Mouse (Mus musculus) ES-E14 (cell line): Measurements from ENCODE around the gene Aes. TPM values are rescaled to one million over a fixed set of nuclear protein-coding genes. Genes with fewer than 3 reads are reported as not detected.

Experiments used
- DNase-seq: peaks from one replicate; pipeline ENCODE4 v3.0.0-alpha.2; 2013; ENCODE audit warnings: low read depth, low spot score
- H3K27ac ChIP-seq: 2 replicates; pipeline ENCODE4 v1.5.1; 2012; ENCODE audit warnings: low read depth, mild to moderate bottlenecking, low read length, moderate library complexity, mixed read lengths; ENCODE audit not compliant: poor library complexity, insufficient read depth, severe bottlenecking
- H3K36me3 ChIP-seq: 2 replicates; pipeline ENCODE4 v1.6.1; 2012; ENCODE audit warnings: mild to moderate bottlenecking, low read length, moderate library complexity, mixed read lengths; ENCODE audit not compliant: control insufficient read depth, poor library complexity, insufficient read depth, severe bottlenecking
- H3K4me1 ChIP-seq, 2 experiments: fragments of 150-350 bp in 1 of 2; sonication (generic) in 1 of 2; 2 replicates each; pipeline ENCODE4 v1.6.1; 2012; ENCODE audit warnings: low read length in 2 of 2, mild to moderate bottlenecking in 1 of 2, mixed read lengths in 1 of 2; ENCODE audit not compliant: control insufficient read depth in 2 of 2, insufficient read depth in 2 of 2, poor library complexity in 1 of 2
- H3K4me3 ChIP-seq, 2 experiments: fragments of 150-350 bp in 1 of 2; sonication (generic) in 1 of 2; 2 replicates each; pipeline ENCODE4 v1.5.1; 2012; ENCODE audit warnings: low read length in 2 of 2, low read depth in 1 of 2, mild to moderate bottlenecking in 1 of 2, mixed read lengths in 1 of 2; ENCODE audit not compliant: insufficient read depth in 1 of 2, poor library complexity in 1 of 2, severe bottlenecking in 1 of 2
- H3K9ac ChIP-seq: 2 replicates; pipeline ENCODE4 v1.6.1; 2012; ENCODE audit warnings: low read depth, mild to moderate bottlenecking, low read length, mixed read lengths; ENCODE audit not compliant: poor library complexity, insufficient read depth, severe bottlenecking
- H3K9me3 ChIP-seq: fragments of 150-350 bp; sonication (generic); 2 replicates; pipeline ENCODE4 v1.6.1; 2012; ENCODE audit warnings: low read depth, mild to moderate bottlenecking, low read length; ENCODE audit not compliant: control insufficient read depth, insufficient read depth
- CHD2 ChIP-seq: IDR thresholded peaks from 2 replicates; pipeline ENCODE4 v1.6.1; 2014; ENCODE audit warnings: mild to moderate bottlenecking, low read depth, low read length, inconsistent platforms
- HCFC1 ChIP-seq: IDR thresholded peaks from 2 replicates; pipeline ENCODE4 v1.6.1; 2012; ENCODE audit warnings: low read length, inconsistent platforms, borderline replicate concordance; ENCODE audit not compliant: insufficient read depth
- MAFK ChIP-seq: IDR thresholded peaks from 2 replicates; pipeline ENCODE4 v1.6.1; 2014; ENCODE audit warnings: mild to moderate bottlenecking, low read depth, low read length, inconsistent platforms; ENCODE audit not compliant: insufficient read depth
- ZC3H11A ChIP-seq: IDR thresholded peaks from 2 replicates; pipeline ENCODE4 v1.6.1; 2012; ENCODE audit warnings: low read depth, mild to moderate bottlenecking, inconsistent platforms, low read length, borderline replicate concordance
- ZNF384 ChIP-seq: IDR thresholded peaks from 2 replicates; pipeline ENCODE4 v1.6.1; 2012; ENCODE audit warnings: low read depth, low read length, inconsistent platforms
- in situ Hi-C, 2 experiments: fragments of 600-800 bp; cut with MboI; formaldehyde crosslinking; loops; one replicate each; pipeline ENCODE4 v1.15.1; 2025; ENCODE audit warnings: low sequenced_read_pairs in 2 of 2, inconsistent platforms in 1 of 2; ENCODE audit not compliant: unreplicated experiment in 2 of 2
- total RNA-seq: library from RNA; depleted of rRNA; stranded (reverse); fragments of 300-350 nt; gene quantifications from 2 replicates; pipeline ENCODE4 v1.2.3, GENCODE M21; 2012

The Aes gene
- total RNA-seq, 1 experiment: 145 TPM

DNA sequence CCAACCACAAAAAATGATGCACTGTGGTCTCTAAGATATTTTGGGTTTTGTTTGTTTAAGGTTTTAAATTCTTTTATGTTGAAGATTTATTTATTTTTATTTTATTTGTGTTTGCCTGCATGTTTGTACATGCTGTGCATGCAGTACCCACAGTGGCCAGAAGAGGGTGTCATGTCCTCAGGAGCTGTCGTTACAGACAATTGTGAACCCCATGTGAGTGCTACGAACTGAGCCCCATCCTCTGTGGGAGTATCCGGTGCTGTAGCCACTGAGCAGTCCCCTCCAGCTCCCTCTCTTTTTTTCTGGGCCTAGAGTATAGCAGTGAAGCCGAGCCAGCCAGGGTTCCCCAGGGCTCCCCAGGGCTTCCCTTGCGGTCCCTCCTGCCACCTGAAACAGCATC lies 6.1 kb upstream of the Aes start:
- Histone ChIP-seq H3K36me3 (no peaks in the 10 kb centered on the region), H3K4me3 (no peak overlapping the region), H3K9me3 (no peaks in the 10 kb centered on the region), H3K9ac (no peak overlapping the region), H3K27ac (no peak overlapping the region; the same call in 1 of the 2 replicates), H3K4me1 (peaks cover 3 to 9% of the 10 kb centered on the region in 2 experiments; a peak in 2 of 4 replicates)
- in situ Hi-C loops: no loop called here
- TF ChIP-seq HCFC1: no peak
- TF ChIP-seq ZNF384: no peak
- TF ChIP-seq MAFK: no peak
- TF ChIP-seq ZC3H11A: peak; percentile 5; the same call in 1 of the 2 replicates
- no peak for TF ChIP-seq CHD2
- no peak for DNase-seq

DNA sequence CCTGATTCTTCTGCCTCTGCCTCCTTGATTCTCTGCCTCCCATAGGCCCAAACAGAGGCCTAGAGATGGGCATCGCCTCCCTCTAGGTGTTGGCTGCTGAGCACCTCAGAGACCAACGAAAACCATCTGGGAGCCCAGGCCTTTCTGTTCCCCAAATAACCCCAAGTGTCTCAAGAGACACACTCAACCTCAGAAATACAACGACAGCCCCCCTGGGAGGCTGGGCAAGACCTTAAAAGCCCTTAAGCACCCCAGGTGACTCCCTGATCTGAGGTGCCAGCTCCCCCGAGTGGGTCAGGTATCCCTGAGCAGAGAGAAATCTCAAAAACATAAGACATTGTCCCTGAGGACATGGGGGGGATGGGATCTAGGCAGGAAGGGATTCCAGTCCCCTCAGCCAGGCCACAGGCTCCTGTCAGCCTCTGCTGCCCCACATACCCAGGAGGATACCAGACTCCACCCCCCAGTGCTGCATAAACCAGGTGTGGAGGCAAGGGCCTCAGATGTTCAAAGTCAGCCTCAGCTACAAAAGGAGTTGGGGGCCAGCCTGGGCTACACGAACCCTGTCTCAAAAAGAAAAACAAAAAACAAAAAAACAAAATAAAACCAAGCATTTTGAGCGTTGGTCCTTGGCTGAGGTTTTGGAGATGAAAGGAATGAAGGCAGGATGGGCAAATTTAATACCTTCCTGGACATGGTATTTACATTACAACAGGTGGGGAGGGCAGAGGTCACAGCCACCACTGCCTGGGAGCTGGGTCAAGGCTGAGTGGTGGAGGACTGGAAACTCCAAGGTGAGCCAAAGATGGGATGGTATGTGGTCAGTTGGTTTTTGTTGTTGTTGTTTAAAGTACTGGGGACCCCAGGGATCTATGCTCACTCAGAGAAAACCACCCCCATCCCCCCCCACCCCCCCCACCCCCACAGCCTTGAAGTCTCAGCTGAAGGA lies 5.2 kb upstream of the Aes start:
- in situ Hi-C loops: no loop called here
- Histone ChIP-seq H3K9me3 (no peaks in the 10 kb centered on the region), H3K36me3 (no peaks in the 10 kb centered on the region), H3K4me1 (peaks cover 3 to 11% of the 10 kb centered on the region in 2 experiments; a peak in 2 of 4 replicates), H3K27ac (peak overlapping the region; percentile 5; the same call in 1 of the 2 replicates), H3K4me3 (no peak overlapping the region), H3K9ac (no peak overlapping the region; the same call in 1 of the 2 replicates)
- TF ChIP-seq CHD2 (no peak), ZNF384 (no peak), MAFK (no peak), ZC3H11A (no peak)
- DNase-seq: no peak

DNA sequence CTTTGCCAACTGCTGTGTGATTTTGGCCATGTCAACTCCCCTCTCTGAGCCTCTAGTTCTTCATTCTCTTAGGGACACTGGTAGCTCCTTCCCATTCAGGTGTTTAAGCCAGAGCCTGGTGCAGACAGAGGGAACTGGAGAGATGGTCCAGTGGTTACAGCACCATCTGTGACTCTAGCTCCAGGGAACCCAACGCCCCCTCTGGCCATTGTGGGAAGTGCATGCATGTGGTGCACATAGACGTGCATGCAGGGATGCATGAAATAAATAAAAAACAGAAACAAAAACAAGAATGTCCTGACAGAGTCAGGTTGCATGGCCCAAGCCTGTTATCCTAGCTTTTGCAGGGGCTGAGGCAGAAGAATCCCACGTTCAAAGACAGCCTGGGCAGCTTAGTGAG lies 3.0 kb upstream of the Aes start:
- Histone ChIP-seq H3K4me3 (no peak overlapping the region), H3K9ac (no peak overlapping the region), H3K27ac (no peak overlapping the region), H3K36me3 (no peaks in the 10 kb centered on the region), H3K9me3 (no peaks in the 10 kb centered on the region), H3K4me1 (peaks cover 3 to 22% of the 10 kb centered on the region in 2 experiments; a peak in 3 of 4 replicates)
- TF ChIP-seq CHD2 (no peak), MAFK (no peak), ZNF384 (no peak), HCFC1 (no peak), ZC3H11A (no peak)
- DNase-seq: no peak
- in situ Hi-C loops: no loop called here

DNA sequence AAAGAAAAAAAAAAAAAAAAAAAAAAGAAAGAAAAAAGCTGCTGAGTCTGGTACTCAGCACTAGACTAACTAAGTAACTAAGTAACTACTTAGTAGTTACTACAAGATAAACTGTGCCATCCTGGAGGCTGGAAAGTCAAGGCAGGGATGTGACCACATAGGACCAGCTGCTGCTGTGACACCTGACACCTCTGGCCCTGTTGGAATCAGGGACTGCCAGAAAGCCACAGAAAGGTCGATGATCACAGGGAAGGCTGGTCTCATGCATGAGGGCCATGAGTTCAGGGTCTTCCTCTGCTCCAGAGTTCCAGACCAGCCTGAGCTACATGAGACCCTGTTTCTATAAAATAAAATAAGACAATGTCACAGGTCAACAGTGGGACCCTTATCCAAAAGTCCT lies 1.8 kb upstream of the Aes start:
- Histone ChIP-seq H3K9me3 (no peaks in the 10 kb centered on the region), H3K27ac (no peak overlapping the region; the same call in 1 of the 2 replicates), H3K36me3 (no peaks in the 10 kb centered on the region), H3K4me3 (no peak overlapping the region), H3K9ac (no peak overlapping the region), H3K4me1 (peaks cover 7 to 23% of the 10 kb centered on the region in 2 experiments; a peak in 3 of 4 replicates)
- TF ChIP-seq HCFC1 (no peak), ZNF384 (no peak), MAFK (no peak), ZC3H11A (no peak), CHD2 (no peak)
- in situ Hi-C loops: no loop called here
- no peak for DNase-seq
